Mouse (Mus musculus) hindbrain, embryonic 15.5 days (tissue): ENCODE results near the gene Efemp1. TPM values are rescaled to one million over a fixed set of nuclear protein-coding genes. Genes with fewer than 3 reads are reported as not detected.

Experiments
- ATAC-seq: fragments of 200-750 bp; cut with Nextera tagmentation; 2 replicates; pipeline ENCODE4 v1.8.0; 2017; ENCODE audit warnings: low read depth, moderate number of reproducible peaks, moderate TSS enrichment; ENCODE audit not compliant: low FRiP score
- H3K27ac ChIP-seq: fragments of 300-500 bp; sonication (generic); replicated peaks from 2 replicates; pipeline ENCODE4 v1.5.1; 2015; ENCODE audit warnings: mild to moderate bottlenecking, inconsistent platforms
- H3K27me3 ChIP-seq: fragments of 300-500 bp; sonication (generic); 2 replicates; pipeline ENCODE4 v1.6.1; 2015; ENCODE audit warnings: control low read depth, inconsistent platforms
- H3K36me3 ChIP-seq: fragments of 300-500 bp; sonication (generic); 2 replicates; pipeline ENCODE4 v1.6.1; 2015; ENCODE audit warnings: control low read depth, inconsistent platforms
- H3K4me1 ChIP-seq: fragments of 300-500 bp; sonication (generic); replicated peaks from 2 replicates; pipeline ENCODE4 v1.6.1; 2015; ENCODE audit warnings: control low read depth, inconsistent platforms
- H3K4me2 ChIP-seq: fragments of 300-500 bp; sonication (generic); 2 replicates; pipeline ENCODE4 v1.6.1; 2015; ENCODE audit warnings: moderate library complexity, mild to moderate bottlenecking, inconsistent platforms
- H3K4me3 ChIP-seq: fragments of 300-500 bp; sonication (generic); 2 replicates; pipeline ENCODE4 v1.5.1; 2015; ENCODE audit warnings: mild to moderate bottlenecking, inconsistent platforms
- H3K9ac ChIP-seq: fragments of 300-500 bp; sonication (generic); 2 replicates; pipeline ENCODE4 v1.6.1; 2015; ENCODE audit warnings: inconsistent platforms
- H3K9me3 ChIP-seq: fragments of 300-500 bp; sonication (generic); 2 replicates; pipeline ENCODE4 v1.6.1; 2016; ENCODE audit warnings: control low read depth, inconsistent platforms
- WGBS: fragments of 180-500 bp; shearing (Covaris S2); methylation state at CpG from one replicate; pipeline ENCODE4 v1.1.7; 2015; 5-methylcytosine and 5-hydroxymethylcytosine counted together
- polyA plus RNA-seq: library from polyadenylated mRNA; unstranded; fragments of >200 nt; fragmentation: Nextera tagmentation; extraction: Ambion mirVana; gene quantifications from 2 replicates; pipeline ENCODE4 v1.2.1, GENCODE M21; 2015

Gene Efemp1
- polyA plus RNA-seq, 1 experiment from 2014 or later = 4.6 TPM

DNA sequence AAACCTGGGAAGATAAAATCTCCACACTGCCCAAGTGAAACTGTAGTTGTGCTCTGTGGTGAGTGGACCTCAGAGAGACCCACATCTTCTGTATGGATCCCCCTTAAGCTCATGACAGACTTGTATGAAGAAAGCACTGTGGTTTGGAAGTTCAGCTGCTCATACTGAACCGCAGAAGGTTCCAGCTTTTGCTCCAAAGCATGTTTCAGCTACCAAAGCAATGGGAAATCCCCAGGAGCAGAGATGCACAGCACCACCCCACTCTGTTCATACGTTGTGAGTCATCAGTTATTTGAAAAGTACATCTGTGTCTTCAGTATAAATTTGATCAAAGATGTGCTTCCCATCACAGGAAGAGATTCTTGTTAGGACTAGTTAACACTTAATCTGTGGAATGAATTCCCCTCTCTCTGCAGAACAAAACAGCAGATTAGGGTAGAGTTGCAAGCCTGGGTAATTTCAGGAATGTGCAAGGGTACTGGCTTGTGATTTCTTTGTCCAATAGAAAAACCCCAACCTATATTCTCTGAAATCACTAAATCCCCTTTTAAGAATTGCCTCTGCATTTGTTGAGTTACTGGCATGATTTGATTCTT, 28.5 kb downstream of the Efemp1 start:
- Histone ChIP-seq H3K4me2 (no peak overlapping the region), H3K4me1 (no peaks in the 10 kb centered on the region), H3K4me3 (no peak overlapping the region), H3K27me3 (no peaks in the 10 kb centered on the region), H3K27ac (no peak overlapping the region), H3K9me3 (no peaks in the 10 kb centered on the region), H3K9ac (no peak overlapping the region), H3K36me3 (no peaks in the 10 kb centered on the region)
- WGBS = 86% methylated on average over 2 of the region's 2 CpGs
- ATAC-seq = no peak

DNA sequence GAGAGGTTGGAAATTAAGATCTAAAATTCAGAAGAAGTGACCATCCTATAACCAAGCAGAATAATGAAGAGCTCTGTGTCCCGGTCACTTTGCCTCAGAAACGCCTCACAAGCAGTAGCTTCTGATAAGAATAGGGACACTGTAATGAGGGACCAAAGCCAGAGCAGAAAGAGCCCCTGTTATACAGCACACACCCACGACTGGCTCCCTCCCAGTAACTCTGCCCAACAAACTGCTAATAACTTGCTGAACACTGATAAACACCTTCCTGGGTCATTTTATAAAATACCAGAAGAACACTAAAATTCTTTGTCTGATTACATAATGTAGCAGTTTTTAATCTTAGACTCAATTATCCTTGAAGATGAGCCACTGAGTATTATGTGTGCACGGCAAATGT, 30.1 kb downstream of the Efemp1 start:
- H3K4me2 ChIP-seq = no peak overlapping the region
- H3K4me3 ChIP-seq = no peak overlapping the region
- WGBS = 69% methylated on average over 4 of the region's 4 CpGs
- no peak overlapping the region for H3K27ac ChIP-seq
- H3K4me1 ChIP-seq = no peaks in the 10 kb centered on the region
- H3K36me3 ChIP-seq = no peaks in the 10 kb centered on the region
- H3K27me3 ChIP-seq = no peaks in the 10 kb centered on the region
- no peak overlapping the region for H3K9ac ChIP-seq
- no peak for ATAC-seq
- H3K9me3 ChIP-seq = no peaks in the 10 kb centered on the region

DNA sequence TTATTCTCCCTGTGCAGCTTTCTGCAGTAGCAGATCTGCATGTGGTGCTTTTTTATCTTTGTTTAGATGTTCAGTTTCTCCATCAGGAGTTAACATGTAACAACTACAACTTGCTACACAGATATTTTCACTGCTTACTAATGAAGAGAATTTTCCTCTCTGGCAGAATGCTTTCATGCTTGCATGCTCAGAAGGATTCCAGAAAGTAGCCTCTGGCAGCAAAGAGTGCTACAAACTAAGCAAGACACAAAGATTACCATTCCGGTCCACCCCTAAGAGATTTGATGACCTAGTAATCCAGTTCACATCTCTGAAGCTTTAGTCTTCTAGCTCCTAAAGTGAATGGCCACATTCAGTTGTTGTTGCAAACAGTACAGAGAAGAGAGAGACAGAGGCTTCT, 36.5 kb downstream of the Efemp1 start:
- ATAC-seq = no peak

DNA sequence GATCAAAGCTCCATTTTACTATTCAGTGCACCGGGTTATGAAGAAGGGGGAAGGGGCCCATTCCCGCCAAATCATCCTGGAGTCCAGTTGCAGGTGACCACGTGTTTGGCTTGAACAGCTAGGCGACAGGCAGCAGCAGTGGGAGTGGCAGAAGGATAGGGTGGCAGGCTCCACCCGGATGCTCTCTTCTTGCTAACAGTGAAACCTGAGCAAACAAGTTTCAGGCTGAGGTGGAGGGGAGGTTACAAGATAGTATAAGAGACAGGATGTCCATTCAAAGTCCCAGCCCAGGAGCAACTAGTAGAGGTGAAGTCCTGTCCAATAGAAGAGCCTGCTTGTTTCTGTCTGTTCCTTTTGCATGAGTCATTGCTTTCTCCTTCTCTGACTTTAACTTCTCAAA, 38.5 kb downstream of the Efemp1 start:
- H3K27ac ChIP-seq = no peak overlapping the region
- no peaks in the 10 kb centered on the region for H3K4me1 ChIP-seq
- H3K36me3 ChIP-seq = no peaks in the 10 kb centered on the region
- H3K9ac ChIP-seq = no peak overlapping the region
- H3K9me3 ChIP-seq = no peaks in the 10 kb centered on the region
- ATAC-seq = no peak
- H3K4me2 ChIP-seq = no peak overlapping the region
- no peaks in the 10 kb centered on the region for H3K27me3 ChIP-seq
- 70% methylated on average over 5 of the region's 5 CpGs for WGBS
- H3K4me3 ChIP-seq = no peak overlapping the region

More for the DNA sequence above, 36.5 kb downstream of the Efemp1 start:
- Histone ChIP-seq H3K36me3 (no peaks in the 10 kb centered on the region), H3K27ac (no peak overlapping the region), H3K4me1 (no peaks in the 10 kb centered on the region), H3K4me3 (no peak overlapping the region), H3K9ac (no peak overlapping the region), H3K9me3 (no peaks in the 10 kb centered on the region), H3K27me3 (no peaks in the 10 kb centered on the region), H3K4me2 (no peak overlapping the region)
- WGBS = 93% methylated on average over 1 of the region's 1 CpGs

DNA sequence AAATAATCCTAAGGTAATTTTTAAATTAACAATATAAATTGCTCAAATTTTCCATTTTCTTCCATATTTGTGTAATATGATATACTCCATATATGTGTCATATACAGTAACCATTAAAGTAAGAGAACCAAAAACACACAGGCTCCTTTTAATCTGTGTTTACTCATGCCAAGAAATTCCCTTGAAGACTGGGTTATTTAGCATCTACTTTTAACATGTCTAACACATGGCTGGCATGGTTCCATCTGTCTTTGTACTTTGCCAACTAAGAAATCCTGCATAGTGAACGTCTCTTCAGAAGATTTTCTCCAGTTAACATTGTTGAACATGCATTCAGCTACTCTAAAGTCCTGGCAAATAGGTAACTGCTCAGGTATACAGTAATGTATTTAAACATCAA, 46.4 kb downstream of the Efemp1 start:
- Histone ChIP-seq H3K9me3 (no peaks in the 10 kb centered on the region), H3K9ac (no peak overlapping the region), H3K4me2 (no peak overlapping the region), H3K27ac (no peak overlapping the region), H3K4me3 (no peak overlapping the region), H3K4me1 (no peaks in the 10 kb centered on the region), H3K36me3 (no peaks in the 10 kb centered on the region), H3K27me3 (no peaks in the 10 kb centered on the region)
- ATAC-seq = no peak
- 68% methylated on average over 1 of the region's 1 CpGs for WGBS

DNA sequence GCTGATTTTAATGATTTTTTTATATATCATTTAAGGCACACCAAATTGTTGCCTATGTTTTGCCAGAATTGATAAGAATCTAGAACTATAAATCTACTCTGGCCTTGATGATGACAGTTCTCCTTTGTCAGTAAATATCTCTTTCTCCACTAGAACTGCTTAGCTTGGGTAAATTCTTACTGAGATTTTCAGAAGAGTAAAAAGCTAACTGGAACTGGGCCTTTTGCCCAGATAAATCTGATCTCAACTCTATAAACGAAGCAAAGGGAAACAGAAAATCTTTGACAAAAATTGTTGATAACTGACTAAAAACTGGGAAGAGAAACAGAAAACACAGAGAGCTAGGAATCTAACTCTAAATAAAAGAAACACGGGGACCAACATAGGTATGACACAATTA, 51.6 kb downstream of the Efemp1 start:
- H3K27ac ChIP-seq = no peak overlapping the region
- H3K27me3 ChIP-seq = no peaks in the 10 kb centered on the region
- no peak overlapping the region for H3K4me3 ChIP-seq
- no peak for ATAC-seq
- no peak overlapping the region for H3K9ac ChIP-seq
- H3K36me3 ChIP-seq = no peaks in the 10 kb centered on the region
- H3K4me1 ChIP-seq = 0 out of 2 replicates have a peak, but pooled peaks cover 3% of the 10 kb centered on the region
- H3K9me3 ChIP-seq = no peaks in the 10 kb centered on the region
- 88% methylated on average over 2 of the region's 2 CpGs for WGBS
- no peak overlapping the region for H3K4me2 ChIP-seq

DNA sequence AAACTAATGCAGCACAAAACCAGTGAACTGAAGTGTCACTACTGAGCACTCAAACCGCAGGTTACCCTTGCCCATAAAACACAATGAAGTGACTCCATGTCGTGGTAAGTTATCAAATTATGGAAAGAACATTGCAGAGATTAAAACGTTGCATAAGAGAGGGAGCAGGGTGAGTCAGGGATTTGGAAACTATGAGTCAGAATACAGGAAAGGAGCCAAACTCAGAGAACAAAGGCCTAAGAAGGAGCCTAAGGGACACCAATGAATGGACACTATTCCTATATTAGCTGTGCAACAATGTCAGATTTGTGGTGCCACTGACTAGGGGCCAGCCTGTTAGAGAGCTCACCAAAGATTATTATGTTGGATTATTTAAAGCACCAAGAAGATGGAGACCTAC, 53.3 kb downstream of the Efemp1 start:
- H3K4me1 ChIP-seq = 0 out of 2 replicates have a peak, but pooled peaks cover 3% of the 10 kb centered on the region
- no peak overlapping the region for H3K4me2 ChIP-seq
- WGBS = 85% methylated on average over 3 of the region's 3 CpGs
- H3K9me3 ChIP-seq = no peaks in the 10 kb centered on the region
- H3K9ac ChIP-seq = no peak overlapping the region
- ATAC-seq = no peak
- no peak overlapping the region for H3K27ac ChIP-seq
- H3K27me3 ChIP-seq = no peaks in the 10 kb centered on the region
- H3K36me3 ChIP-seq = no peaks in the 10 kb centered on the region
- H3K4me3 ChIP-seq = no peak overlapping the region

DNA sequence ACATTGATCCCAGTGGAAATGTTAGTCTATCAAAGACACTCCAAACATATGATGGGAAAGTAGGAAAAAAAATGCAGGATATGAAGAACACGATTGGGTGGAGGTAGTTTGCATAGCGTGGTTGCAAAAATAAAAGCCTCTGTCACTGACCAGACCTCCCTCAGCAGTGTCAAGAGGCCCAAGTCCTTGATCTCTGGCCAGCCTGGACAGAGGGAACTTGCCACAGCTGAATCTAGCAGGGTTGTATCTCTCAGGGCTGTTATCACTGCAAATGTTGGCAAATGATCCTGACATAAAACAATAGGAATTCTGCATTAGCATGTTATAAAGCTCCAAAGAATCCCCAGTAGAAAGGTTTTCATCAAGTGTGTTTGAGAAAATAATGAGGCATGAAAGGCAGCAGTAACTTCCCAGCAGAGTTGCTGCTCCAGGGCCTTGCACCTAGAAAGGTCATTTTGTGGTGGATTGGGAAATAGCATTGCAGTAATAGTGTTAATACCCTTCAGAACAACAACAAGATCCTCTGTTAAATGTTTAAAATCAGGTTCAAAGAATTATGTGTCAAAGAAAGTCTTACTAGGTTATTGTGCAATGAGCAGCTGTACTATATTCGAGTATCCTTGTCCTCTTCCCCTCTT, 56.0 kb downstream of the Efemp1 start:
- Histone ChIP-seq H3K9ac (no peak overlapping the region), H3K27me3 (no peaks in the 10 kb centered on the region)
- ATAC-seq = no peak

DNA sequence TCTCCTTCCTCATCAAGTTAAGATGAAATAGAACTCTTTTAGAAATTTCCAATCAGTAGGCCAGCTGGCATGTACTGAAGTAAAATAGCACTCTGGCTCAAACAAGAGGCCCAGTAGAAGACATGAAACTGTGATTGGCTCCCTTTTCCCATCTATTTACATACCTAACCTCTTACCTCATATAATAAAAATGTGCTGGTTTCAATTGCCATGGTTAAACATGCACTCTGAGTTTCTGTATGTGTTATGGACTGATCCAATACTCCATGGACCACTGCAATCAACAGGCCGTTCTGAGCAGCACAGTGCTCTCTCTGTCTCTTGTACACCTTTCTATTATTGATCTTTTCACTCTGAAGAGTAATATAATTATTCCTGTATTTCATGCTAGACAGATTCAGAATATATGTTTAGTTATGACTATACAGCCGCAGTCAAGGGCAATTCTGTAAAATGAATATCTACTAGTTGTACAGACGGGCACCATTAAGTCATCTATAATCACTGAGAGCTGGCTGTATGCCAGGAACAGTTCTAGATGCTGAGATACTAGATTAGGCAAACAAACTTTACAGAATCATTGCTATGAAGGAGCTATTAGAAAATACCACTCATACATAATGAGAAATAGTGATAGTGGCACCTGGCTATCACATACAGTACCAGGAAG, 59.6 kb downstream of the Efemp1 start:
- WGBS = 76% methylated on average over 3 of the region's 3 CpGs
- H3K4me1 ChIP-seq = 0 out of 2 replicates have a peak, but pooled peaks cover 3% of the 10 kb centered on the region
- ATAC-seq = no peak
- H3K27me3 ChIP-seq = no peaks in the 10 kb centered on the region
- no peaks in the 10 kb centered on the region for H3K9me3 ChIP-seq
- no peak overlapping the region for H3K4me3 ChIP-seq
- no peak overlapping the region for H3K9ac ChIP-seq
- H3K27ac ChIP-seq = no peak overlapping the region
- no peak overlapping the region for H3K4me2 ChIP-seq
- H3K36me3 ChIP-seq = no peaks in the 10 kb centered on the region

More for the DNA sequence above, 56.0 kb downstream of the Efemp1 start:
- Histone ChIP-seq H3K27ac (peak overlapping the region; percentile 53; the same call in 1 of the 2 replicates), H3K4me3 (no peak overlapping the region), H3K4me2 (no peak overlapping the region), H3K36me3 (no peaks in the 10 kb centered on the region), H3K4me1 (0 out of 2 replicates have a peak, but pooled peaks cover 3% of the 10 kb centered on the region), H3K9me3 (no peaks in the 10 kb centered on the region)
- 54% methylated on average over 3 of the region's 3 CpGs for WGBS

DNA sequence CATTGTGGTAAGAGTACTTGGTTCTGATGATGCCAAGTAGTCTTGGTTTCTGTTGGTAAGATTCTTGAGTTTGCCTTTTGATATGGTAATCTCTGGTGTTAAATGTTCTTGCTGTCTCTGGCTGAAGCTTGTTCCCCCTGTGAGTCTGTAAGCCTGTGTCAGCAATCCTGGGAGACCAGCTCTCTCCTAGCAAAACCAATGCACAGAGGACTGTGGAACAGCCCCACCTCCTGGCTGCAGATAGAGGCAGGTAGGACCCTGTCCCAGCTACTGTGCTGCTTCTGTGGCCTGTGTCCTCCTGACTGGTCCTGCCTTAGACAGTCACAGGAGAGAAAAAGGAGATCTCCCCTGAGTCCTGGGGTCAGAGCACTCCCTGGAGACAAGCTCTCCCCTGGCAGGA, 81.4 kb downstream of the Efemp1 start:
- H3K9me3 ChIP-seq = no peaks in the 10 kb centered on the region
- H3K9ac ChIP-seq = no peak overlapping the region
- H3K4me1 ChIP-seq = no peaks in the 10 kb centered on the region
- H3K36me3 ChIP-seq = no peaks in the 10 kb centered on the region
- H3K27ac ChIP-seq = no peak overlapping the region
- no peak for ATAC-seq
- no peaks in the 10 kb centered on the region for H3K27me3 ChIP-seq
- H3K4me3 ChIP-seq = no peak overlapping the region
- no peak overlapping the region for H3K4me2 ChIP-seq

DNA sequence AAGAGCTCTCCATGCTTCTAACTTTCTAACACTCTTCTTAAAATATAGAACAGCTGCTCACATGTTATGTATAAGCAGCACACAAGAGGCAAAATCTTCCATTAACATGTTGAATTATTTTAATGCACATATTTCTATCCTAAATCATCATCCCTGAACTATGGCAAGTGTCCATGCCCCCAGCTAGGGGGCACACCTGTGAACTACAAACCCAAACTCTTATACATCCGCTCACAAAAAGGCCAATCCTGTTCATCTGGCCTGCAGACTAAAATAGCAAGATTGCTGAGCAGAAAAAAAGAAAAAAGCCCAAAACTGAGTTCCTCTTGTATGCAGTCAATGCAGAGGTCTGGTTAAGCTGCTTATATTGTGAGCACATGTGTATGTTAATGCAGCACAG, 86.6 kb downstream of the Efemp1 start:
- ATAC-seq = no peak
- no peak overlapping the region for H3K9ac ChIP-seq
- WGBS = 91% methylated on average over 1 of the region's 1 CpGs

DNA sequence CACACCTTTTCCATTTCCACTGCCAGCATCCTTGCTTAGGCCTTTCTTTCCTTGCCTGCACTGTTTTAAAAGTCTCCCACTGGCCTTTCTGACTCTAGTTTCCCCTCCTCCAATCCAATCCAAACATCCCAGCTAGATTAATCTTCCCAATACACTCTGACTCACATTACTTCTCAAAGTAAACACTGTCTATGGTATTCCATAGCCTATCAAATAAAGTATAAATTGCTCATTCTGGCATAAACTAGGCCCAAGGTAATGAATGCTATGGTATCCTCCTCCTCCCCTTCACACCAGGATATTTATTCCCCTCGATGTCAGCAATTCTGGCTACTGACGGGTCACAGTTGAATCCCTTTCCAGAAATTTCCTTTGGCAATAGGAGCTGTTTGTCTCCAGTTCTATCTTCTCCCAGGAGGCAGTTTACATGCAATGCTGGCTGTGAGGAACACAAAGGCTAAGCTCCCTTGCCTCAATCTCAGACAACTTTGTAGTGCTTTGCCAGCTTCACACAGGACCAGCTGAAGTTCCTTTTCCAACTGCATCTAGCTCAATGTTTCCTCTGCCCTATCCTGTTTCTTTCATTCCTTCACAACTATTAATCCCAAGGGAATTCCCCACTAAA, 98.7 kb downstream of the Efemp1 start:
- no peaks in the 10 kb centered on the region for H3K27me3 ChIP-seq
- no peaks in the 10 kb centered on the region for H3K4me1 ChIP-seq
- ATAC-seq = no peak
- H3K9me3 ChIP-seq = no peaks in the 10 kb centered on the region
- no peak overlapping the region for H3K27ac ChIP-seq
- no peak overlapping the region for H3K4me2 ChIP-seq
- H3K9ac ChIP-seq = no peak overlapping the region
- H3K36me3 ChIP-seq = no peaks in the 10 kb centered on the region
- WGBS = 74% methylated on average over 2 of the region's 2 CpGs
- no peak overlapping the region for H3K4me3 ChIP-seq

More for the DNA sequence above, 86.6 kb downstream of the Efemp1 start:
- H3K27me3 ChIP-seq = no peaks in the 10 kb centered on the region
- H3K4me2 ChIP-seq = no peak overlapping the region
- no peak overlapping the region for H3K27ac ChIP-seq
- H3K36me3 ChIP-seq = no peaks in the 10 kb centered on the region
- no peaks in the 10 kb centered on the region for H3K9me3 ChIP-seq
- H3K4me1 ChIP-seq = no peaks in the 10 kb centered on the region
- H3K4me3 ChIP-seq = no peak overlapping the region
